Mouse (Mus musculus) small intestine, adult 2 months (tissue): Measurements from ENCODE around the gene Topbp1. TPM values are rescaled to one million over a fixed set of nuclear protein-coding genes. Genes with fewer than 3 reads are reported as not detected.

Experiments
- H3K27ac ChIP-seq: fragments of 200-500 bp; 2 replicates; pipeline ENCODE4 v1.5.1; 2012; ENCODE audit warnings: low read depth, low read length, control low read depth, inconsistent platforms; ENCODE audit not compliant: insufficient read depth
- H3K27me3 ChIP-seq: fragments of 200-500 bp; 2 replicates; pipeline ENCODE4 v1.6.1; 2012; ENCODE audit warnings: mild to moderate bottlenecking, moderate library complexity, low read length, inconsistent platforms; ENCODE audit not compliant: control insufficient read depth, insufficient read depth
- H3K36me3 ChIP-seq: fragments of 200-500 bp; 2 replicates; pipeline ENCODE4 v1.6.1; 2012; ENCODE audit warnings: mild to moderate bottlenecking, low read length, control low read depth, inconsistent platforms; ENCODE audit not compliant: control insufficient read depth, insufficient read depth
- H3K4me1 ChIP-seq: fragments of 200-500 bp; 2 replicates; pipeline ENCODE4 v1.6.1; 2012; ENCODE audit warnings: low read length, inconsistent platforms, mixed read lengths; ENCODE audit not compliant: control insufficient read depth, insufficient read depth, insufficient read length
- H3K4me3 ChIP-seq: fragments of 200-500 bp; 2 replicates; pipeline ENCODE4 v1.5.1; 2012; ENCODE audit warnings: low read depth, mild to moderate bottlenecking, control low read depth, inconsistent platforms, low read length, moderate library complexity
- CTCF ChIP-seq: fragments of 200-500 bp; IDR thresholded peaks from 2 replicates; pipeline ENCODE4 v1.5.1; 2012; ENCODE audit warnings: low read depth, mild to moderate bottlenecking, control low read depth, inconsistent platforms, low read length, moderate library complexity, mixed read lengths; ENCODE audit not compliant: insufficient replicate concordance, insufficient read length; ENCODE audit errors: extremely low read depth
- POLR2A ChIP-seq: fragments of 200-500 bp; IDR thresholded peaks from 2 replicates; pipeline ENCODE4 v1.6.1; 2012; ENCODE audit warnings: low read depth, mild to moderate bottlenecking, control low read depth, inconsistent platforms, low read length, moderate library complexity
- WGBS: fragments of 180-500 bp; shearing (Covaris S2); methylation state at CpG from one replicate; pipeline ENCODE4 v1.1.7; 2018; 5-methylcytosine and 5-hydroxymethylcytosine counted together
- polyA plus RNA-seq: library from polyadenylated mRNA; depleted of rRNA; stranded (reverse); fragments of >200 nt; gene quantifications from 2 replicates; pipeline ENCODE4 v1.2.3, GENCODE M21; 2012

The Topbp1 gene
- polyA plus RNA-seq, 1 experiment, result 7.4 TPM

DNA sequence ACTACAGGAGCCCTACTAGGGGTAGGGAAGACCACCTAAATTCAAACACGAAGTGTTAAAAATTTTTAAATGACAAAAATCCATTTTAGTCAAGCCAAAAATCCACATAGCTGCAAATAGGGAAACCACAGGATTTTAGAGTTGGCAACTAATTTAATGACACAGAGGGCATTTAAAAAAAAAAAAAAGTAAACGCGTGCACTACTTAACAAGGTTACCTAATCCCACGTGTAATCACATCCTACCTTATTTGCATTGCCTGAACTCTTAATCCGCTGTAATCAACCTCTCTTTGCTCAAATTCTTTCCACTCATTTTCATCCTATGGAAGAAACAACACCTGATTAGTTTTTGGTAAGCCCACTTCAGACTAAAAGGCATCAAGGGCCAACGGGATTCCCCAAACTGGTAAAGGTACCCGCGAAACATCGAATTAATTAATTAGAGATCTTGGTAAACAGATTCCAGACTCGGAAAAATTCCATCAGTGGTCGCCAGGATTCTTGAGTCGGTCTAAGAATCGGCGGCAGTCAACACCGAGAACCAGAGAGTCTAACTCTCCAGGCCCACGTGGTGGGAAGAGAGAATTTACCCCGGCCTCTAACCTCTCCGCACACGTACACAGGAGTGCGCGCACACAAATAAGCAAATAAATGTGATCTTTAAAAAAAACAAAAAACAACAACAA, 58.9 kb downstream of the Topbp1 start:
- Histone ChIP-seq H3K36me3 (peaks cover 18% of the 10 kb centered on the region), H3K27me3 (no peaks in the 10 kb centered on the region), H3K27ac (peak overlapping the region; percentile 40), H3K4me1 (peaks cover 5% of the 10 kb centered on the region; the same call in 1 of the 2 replicates), H3K4me3 (peak overlapping the region; percentile 98)
- TF ChIP-seq POLR2A, result no peak
- no peak for TF ChIP-seq CTCF
- 4% methylated on average over 21 of the region's 21 CpGs for WGBS

DNA sequence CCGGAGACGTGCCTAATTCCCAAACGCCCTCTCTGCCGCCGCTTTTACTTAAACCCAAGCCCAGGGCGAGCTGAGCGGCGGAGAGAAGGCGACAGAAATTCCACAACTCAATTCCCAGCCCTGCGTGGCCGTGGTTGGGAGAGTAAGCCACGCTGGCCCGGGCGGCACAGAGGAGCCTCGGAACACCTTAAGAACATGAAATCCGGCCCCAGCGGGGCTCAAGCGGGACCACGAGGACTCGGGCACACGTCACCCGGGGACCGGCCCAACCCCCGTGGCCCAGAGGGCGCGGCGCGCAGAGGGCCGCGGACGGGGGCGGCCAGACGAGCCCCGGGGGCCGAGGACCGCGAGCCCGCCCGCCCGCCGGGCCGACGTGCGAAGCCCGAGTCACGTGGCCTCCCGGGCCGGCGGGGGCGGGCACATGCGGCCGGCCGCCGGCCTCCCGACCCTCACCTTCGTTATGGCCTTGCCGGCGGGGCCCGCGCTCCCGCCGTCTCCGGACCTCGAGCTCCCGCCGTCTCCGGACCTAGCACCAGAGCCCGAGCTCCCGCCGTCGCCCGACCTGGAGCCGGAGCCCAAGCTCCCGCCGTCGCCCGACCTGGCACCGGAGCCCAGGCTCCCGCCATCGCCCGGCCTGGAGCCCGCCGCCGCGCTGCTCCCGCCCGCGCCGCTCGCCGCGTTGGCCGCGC, 59.7 kb downstream of the Topbp1 start:
- TF ChIP-seq POLR2A (no peak), CTCF (no peak)
- 3% methylated on average over 94 of the region's 94 CpGs for WGBS
- peaks cover 5% of the 10 kb centered on the region; the same call in 1 of the 2 replicates for H3K4me1 ChIP-seq

DNA sequence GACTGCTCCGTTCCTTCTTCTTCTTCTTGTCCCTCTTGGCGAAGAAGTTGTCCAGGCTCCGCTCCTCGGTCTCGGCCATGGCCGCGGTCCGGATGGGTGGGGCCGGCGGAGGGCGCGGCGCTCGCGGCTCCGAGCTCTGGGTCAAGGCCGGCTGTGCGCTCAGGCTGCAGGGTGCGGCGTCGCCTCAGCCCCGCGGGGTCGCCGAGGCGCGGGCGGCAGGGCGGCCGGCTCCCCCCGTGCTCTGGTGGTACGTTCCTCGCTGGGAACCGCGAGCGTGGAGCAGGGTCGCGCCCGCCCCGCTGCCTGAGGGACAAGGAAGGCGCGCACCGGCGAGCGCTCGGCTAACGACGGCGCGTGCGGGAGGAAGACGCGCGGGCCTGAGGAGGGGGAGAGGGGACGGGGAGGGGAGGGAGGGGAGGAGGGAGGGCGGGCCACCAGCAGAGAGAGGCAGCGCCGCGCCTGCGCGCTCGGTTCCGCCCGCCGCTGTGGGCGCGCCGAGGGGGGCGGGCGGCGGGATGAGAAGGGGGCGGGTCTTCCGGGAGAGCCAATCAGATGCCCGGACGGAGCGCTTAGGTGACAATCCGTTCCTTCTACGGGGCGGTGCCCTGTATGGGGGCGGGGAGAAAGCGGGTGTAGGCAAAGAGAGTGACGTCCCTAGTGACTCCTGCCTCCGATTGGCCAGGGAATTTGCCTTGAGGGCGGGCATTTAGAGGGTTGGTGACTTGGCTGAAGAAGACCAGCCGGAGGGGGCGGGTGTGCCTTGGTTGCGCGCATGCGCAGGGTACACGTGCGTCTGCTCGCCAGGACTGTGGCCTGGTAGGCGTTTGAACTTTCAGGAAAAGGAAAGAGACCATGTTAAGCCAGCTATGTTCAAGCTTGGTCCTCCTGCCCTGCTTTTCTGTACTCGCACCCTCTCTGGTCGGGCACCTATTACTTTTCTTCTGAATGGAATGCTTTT, 60.6 kb downstream of the Topbp1 start, which contains the start of gene Cdv3:
Gene Cdv3, minus strand, starts transcription at position 551 of the 958 bp plus-strand sequence.
- 2% methylated on average over 94 of the region's 95 CpGs for WGBS

More for the DNA sequence above, 59.7 kb downstream of the Topbp1 start:
- Histone ChIP-seq H3K27ac (peak overlapping the region; percentile 98), H3K36me3 (peaks cover 10% of the 10 kb centered on the region), H3K27me3 (no peaks in the 10 kb centered on the region), H3K4me3 (peak overlapping the region; percentile 98)

DNA sequence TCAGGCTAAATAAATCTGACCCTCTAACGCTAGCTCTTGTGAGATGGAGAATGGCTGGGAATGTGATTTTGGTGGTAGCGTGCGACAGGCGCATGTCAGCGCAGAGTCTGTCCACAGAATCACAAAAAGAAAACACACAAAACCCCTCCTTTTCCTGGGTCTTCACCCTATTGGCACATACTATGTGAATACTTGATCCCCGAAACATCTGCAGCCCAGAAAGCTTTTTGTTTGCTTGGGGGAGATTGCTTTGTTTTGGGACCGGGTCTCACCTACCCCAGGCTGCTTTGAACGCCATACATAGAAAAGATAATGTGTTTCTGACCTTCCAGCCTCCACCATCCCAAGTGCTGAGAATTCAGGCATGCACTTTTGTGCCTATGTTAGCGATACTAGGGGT, 61.3 kb downstream of the Topbp1 start:
- TF ChIP-seq CTCF (no peak), POLR2A (no peak)
- Histone ChIP-seq H3K4me3 (peak overlapping the region; percentile 25; the same call in 1 of the 2 replicates), H3K27me3 (no peaks in the 10 kb centered on the region), H3K36me3 (peaks cover 4% of the 10 kb centered on the region; the same call in 1 of the 2 replicates), H3K27ac (peak overlapping the region; percentile 51), H3K4me1 (peaks cover 5% of the 10 kb centered on the region; the same call in 1 of the 2 replicates)
- WGBS, result 48% methylated on average over 9 of the region's 9 CpGs

More for the DNA sequence above, 60.6 kb downstream of the Topbp1 start, which contains the start of gene Cdv3:
- peaks cover 6% of the 10 kb centered on the region; the same call in 1 of the 2 replicates for H3K36me3 ChIP-seq
- peak; percentile 61 for TF ChIP-seq POLR2A
- no peak for TF ChIP-seq CTCF
- peaks cover 5% of the 10 kb centered on the region; the same call in 1 of the 2 replicates for H3K4me1 ChIP-seq
- peak within 1 kb of the TSS; percentile 98 for H3K4me3 ChIP-seq
- H3K27ac ChIP-seq, result peak within 1 kb of the TSS; percentile 98
- no peaks in the 10 kb centered on the region for H3K27me3 ChIP-seq

- H3K4me3 ChIP-seq, result no peak overlapping the region
- H3K36me3 ChIP-seq, result no peaks in the 10 kb centered on the region
- WGBS, result 87% methylated on average over 4 of the region's 4 CpGs
- peaks cover 5% of the 10 kb centered on the region; the same call in 1 of the 2 replicates for H3K4me1 ChIP-seq
- no peak overlapping the region for H3K27ac ChIP-seq
- no peaks in the 10 kb centered on the region for H3K27me3 ChIP-seq
- no peak for TF ChIP-seq POLR2A
These were observed 64.9 kb downstream of the Topbp1 start for GRCm38 (mm10) chr9:103369951-103370350.

DNA sequence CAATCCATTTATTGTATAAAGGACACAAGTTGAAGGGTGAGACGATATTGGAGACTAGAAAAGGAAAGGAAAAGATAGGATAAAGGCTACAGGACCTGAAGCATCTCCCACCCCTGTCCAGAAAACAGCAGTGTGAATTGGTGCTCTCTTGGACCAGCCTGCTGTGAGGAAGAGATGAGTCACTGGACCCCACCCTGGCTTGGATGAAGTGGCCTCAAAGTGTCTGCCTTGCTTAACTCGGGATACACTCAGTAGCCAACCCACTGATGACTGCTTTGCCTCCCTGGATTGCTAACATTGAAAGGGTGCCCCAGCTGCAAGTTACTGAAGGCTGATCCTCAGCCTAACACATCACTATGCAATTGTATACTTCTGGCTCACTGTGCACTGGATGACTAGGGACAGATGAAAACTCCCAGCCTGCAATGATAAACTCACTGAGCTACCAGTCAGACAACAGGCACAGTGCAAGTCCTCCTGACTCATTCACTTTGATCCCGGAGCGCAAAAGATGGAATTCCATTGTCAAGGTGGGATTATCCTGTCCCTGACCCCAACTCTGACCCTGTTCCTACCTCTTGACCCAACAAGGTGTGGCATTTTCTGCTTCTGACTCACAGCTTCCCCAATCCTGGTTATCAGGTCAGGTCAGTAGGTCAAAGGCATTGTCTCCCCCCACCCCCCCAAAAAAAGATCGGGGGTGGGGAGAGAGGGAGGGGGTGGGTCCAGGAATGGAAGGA, 67.4 kb downstream of the Topbp1 start:
- WGBS, result 64% methylated on average over 5 of the region's 5 CpGs
- Histone ChIP-seq H3K27me3 (no peaks in the 10 kb centered on the region), H3K27ac (no peak overlapping the region), H3K4me3 (no peak overlapping the region), H3K36me3 (no peaks in the 10 kb centered on the region), H3K4me1 (no peaks in the 10 kb centered on the region)
- TF ChIP-seq POLR2A, result no peak
- TF ChIP-seq CTCF, result no peak
